Mouse (Mus musculus) megakaryocyte-erythroid progenitor cell, adult 5 weeks (primary cell): Measurements from ENCODE around the gene Utrn. TPM values are rescaled to one million over a fixed set of nuclear protein-coding genes. Genes with fewer than 3 reads are reported as not detected.

ENCODE experiments used
- polyA plus RNA-seq: library from polyadenylated mRNA; stranded (reverse); fragments of >175 nt; gene quantifications from 2 replicates; pipeline ENCODE4 v1.2.3, GENCODE M21; 2012

The Utrn gene
- polyA plus RNA-seq = 4.0 and 5.2 TPM in 2 replicates

DNA sequence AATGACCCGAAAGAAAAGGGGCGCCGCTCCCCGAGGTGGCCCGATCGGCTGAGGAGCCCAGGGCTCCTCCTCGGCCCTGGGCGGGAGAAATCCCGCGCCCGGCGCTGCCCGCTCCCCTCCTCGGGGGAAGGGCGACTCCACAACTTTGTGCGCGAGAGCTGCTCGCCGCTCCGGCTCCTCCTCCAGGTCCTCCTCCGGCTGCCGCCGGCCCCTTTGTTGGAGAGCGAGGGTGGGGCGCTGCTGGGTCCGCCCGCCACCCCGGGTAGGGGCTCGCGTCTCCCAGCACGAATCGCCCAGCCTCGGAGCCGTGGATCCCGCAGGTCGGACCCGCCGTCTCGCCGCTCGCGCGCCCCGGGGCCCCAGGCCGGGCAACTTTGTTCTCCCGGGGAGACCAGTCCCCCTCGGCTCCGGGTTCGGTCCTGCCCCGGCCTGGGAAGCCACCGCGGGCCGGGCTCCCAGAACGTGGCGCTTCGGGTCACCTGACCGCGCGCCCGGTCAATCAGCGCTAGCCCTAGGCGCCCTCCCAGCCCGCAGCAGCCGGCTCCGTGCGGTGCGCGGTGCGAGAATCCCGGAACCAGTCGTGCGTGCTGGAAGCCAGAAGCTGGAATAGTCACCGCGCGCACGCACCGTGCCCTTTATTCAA, at the start of gene Utrn:
Gene Utrn (minus strand): TSS at position 337 of the 643 bp plus-strand sequence.

Other genes starting within 250 kb of the Utrn start
- 10.2 and 12.2 TPM in 2 replicates for gene Stx11, start 94.9 kb upstream of the Utrn start, polyA plus RNA-seq
- 74.8 and 87.6 TPM in 2 replicates for gene Sf3b5, start 136.0 kb upstream of the Utrn start, polyA plus RNA-seq
- 0.32 and 0.53 TPM in 2 replicates for gene Plagl1, start 191.1 kb upstream of the Utrn start, polyA plus RNA-seq